Comparison of ENCODE assay signal across 18 mouse cellular contexts in the genomic region with DNA sequence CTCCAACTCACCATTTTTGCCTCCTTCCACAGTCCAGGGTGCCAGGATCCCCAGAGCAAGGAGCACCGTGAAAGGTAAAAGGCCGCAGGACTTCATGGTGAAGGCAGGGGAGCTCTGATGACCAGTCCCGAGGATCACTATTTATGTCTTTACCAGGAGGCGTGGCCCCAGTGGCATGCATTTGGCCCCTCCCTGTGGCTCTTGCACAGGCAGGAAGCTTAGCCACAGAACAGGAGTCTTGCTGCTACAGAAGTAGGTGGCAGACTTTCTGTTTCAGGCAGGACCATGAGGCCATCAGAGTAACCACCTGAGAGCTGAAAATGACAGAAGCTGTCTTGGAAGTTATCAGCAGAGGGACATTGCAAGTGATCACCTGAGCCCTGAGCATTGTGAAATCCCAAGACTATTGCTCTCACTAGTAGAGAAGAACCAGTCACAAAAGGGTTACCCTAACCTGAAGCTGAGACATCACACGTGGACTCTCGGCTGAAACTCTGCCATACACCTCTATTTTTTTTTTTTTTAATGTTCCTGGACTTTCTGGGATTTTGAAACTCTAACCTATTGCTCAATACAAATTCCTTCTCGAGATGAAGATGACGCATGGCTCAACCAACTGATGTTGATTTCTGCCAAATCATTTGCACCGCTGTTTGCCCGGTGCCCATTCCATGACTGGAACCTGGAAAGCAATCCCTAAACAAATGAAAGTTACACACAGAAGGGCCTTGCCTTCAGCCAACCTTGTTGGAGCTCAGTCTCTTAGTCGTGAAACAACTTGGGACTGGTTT. TPM values are rescaled to one million over a fixed set of nuclear protein-coding genes. Genes with fewer than 3 reads are reported as not detected.
DNase-seq lines count a peak whose midpoint lies in the region; ATAC-seq and TF ChIP-seq lines count a peak whose summit lies in the region.
"Had no signal": no experiment of that assay in that cellular context is flagged by ENCODE, and none has a peak within 500 bp of the region (broad histone marks: within the 10 kb centered on the region; RNA-seq: fewer than 3 reads in every experiment).

No protein-coding gene starts in this region.

- H3K27ac ChIP-seq in bone marrow, adult 2 months (ENCODE audit: control insufficient read depth, insufficient read depth, low read depth, low read length, poor library complexity) = peak overlapping the region; percentile 54; the same call in 1 of the 2 replicates
- H3K27ac ChIP-seq in limb, embryonic 10.5 days = no peak overlapping the region
- H3K27ac ChIP-seq: heart, adult 2 months; left cerebral cortex, adult 2 months; liver, embryonic 13.5 days; midbrain, embryonic 13.5 days; stomach, embryonic 15.5 days had no signal

- H3K36me3 ChIP-seq in limb, embryonic 10.5 days = no peaks in the 10 kb centered on the region
- H3K36me3 ChIP-seq: liver, embryonic 13.5 days; midbrain, embryonic 13.5 days; stomach, embryonic 15.5 days had no signal

- H3K9me3 ChIP-seq in limb, embryonic 10.5 days (replicated peaks) = no peaks in the 10 kb centered on the region
- H3K9me3 ChIP-seq: liver, embryonic 13.5 days; midbrain, embryonic 13.5 days; stomach, embryonic 15.5 days had no signal

- peak overlapping the region; percentile 73 for H3K4me3 ChIP-seq in bone marrow, adult 2 months (replicated peaks; ENCODE audit: control insufficient read depth, low read depth, low read length)
- no peak overlapping the region for H3K4me3 ChIP-seq in limb, embryonic 10.5 days
- H3K4me3 ChIP-seq: heart, adult 2 months; left cerebral cortex, adult 2 months; liver, embryonic 13.5 days; midbrain, embryonic 13.5 days; stomach, embryonic 15.5 days had no signal

- TF ChIP-seq CTCF in bone marrow, adult 2 months (IDR thresholded peaks at IDR 0.05; ENCODE audit: control insufficient read depth, insufficient read depth, low read length) = no peak

- peak; percentile 86 for ATAC-seq in megakaryocyte, adult 5-6 weeks (ENCODE audit: poor library complexity, severe bottlenecking)
- no peak for ATAC-seq in activated CD4-positive, CD25-positive, alpha-beta regulatory T cell, adult 4 months
- ATAC-seq: midbrain, embryonic 13.5 days had no signal

- WGBS in bone marrow, adult 2 months = 31% methylated on average over 11 of the region's 11 CpGs
- 81% methylated on average over 11 of the region's 11 CpGs for WGBS in limb, embryonic 10.5 days

- DNase-seq in adrenal gland, adult 2 months = peak; percentile 50
- no peak for DNase-seq in adrenal gland, adult 18-20 months (ENCODE audit: low spot score in 2 of 2)
- peak; percentile 76 for DNase-seq in 3134 (ENCODE audit: extremely low read depth, insufficient read length, low spot score)
- DNase-seq in limb, embryonic 10.5 days (ENCODE audit: low spot score) = no peak
- DNase-seq in urinary bladder, postnatal 36 days (ENCODE audit: low spot score in 2 of 2) = no peak
- DNase-seq: heart, adult 2 months; heart, postnatal 4 days; kidney, adult 11 months; liver, embryonic 13.5 days; right cerebral cortex, postnatal 25 days had no signal

- TF ChIP-seq POLR2A in bone marrow, adult 2 months (IDR thresholded peaks at IDR 0.05; ENCODE audit: borderline replicate concordance, control insufficient read depth, low read depth, low read length) = no peak

- peaks cover 9% of the 10 kb centered on the region for H3K4me1 ChIP-seq in bone marrow, adult 2 months (ENCODE audit: control insufficient read depth, insufficient read depth, low read length)
- H3K4me1 ChIP-seq in limb, embryonic 10.5 days = no peaks in the 10 kb centered on the region
- H3K4me1 ChIP-seq: liver, embryonic 13.5 days; stomach, embryonic 15.5 days had no signal

- H3K27me3 ChIP-seq in limb, embryonic 10.5 days (ENCODE audit: low read depth, poor library complexity, severe bottlenecking) = peaks cover 17% of the 10 kb centered on the region
- H3K27me3 ChIP-seq: liver, embryonic 13.5 days; midbrain, embryonic 13.5 days; stomach, embryonic 15.5 days had no signal

RNA-seq across cellular contexts. Expression of gene Svs5, which starts 23.8 kb away (rescaled TPM):
- 1 to 10 TPM; 1.5 to 1.7 TPM for total RNA-seq in adrenal gland, adult 2 months (2021)
- polyA plus RNA-seq in adrenal gland, adult 2 months (2012; rRNA removed) = not detected in 2 replicates
- total RNA-seq in adrenal gland, adult 18-20 months (2021) = 1 to 10 TPM; 1.6 to 3.7 TPM
- polyA plus RNA-seq in bone marrow, adult 2 months (2011; ENCODE audit: insufficient read depth, insufficient read length, low replicate concordance, missing spikeins) = not detected in 2 replicates
- not detected in 2 replicates for total RNA-seq in megakaryocyte, adult 5-6 weeks (2015)
- not detected in 2 replicates for total RNA-seq in megakaryocyte, adult 5-6 weeks (2017)
- polyA plus RNA-seq in activated CD4-positive, CD25-positive, alpha-beta regulatory T cell, adult 4 months (2017; shearing (Covaris generic)) = not detected
- not detected in 2 replicates for polyA plus RNA-seq in limb, embryonic 10.5 days (2016; fragmentation: Nextera tagmentation; extraction: Ambion mirVana)
- total RNA-seq: heart, adult 2 months; heart, postnatal 4 days; left cerebral cortex, adult 2 months had no signal
- polyA plus RNA-seq: frontal cortex, adult 2 months; heart, adult 2 months; large intestine, adult 2 months; liver, embryonic 13.5 days; midbrain, embryonic 13.5 days; stomach, embryonic 15.5 days had no signal

RNA-seq across cellular contexts. Expression of gene Slpi, which starts 32.5 kb away (rescaled TPM):
- 10 to 100 TPM; 19.3 to 36.0 TPM for total RNA-seq in adrenal gland, adult 2 months (2021)
- 5.7 and 8.5 TPM in 2 replicates for polyA plus RNA-seq in adrenal gland, adult 2 months (2012; rRNA removed)
- 10 to 100 TPM; 21.8 to 45.7 TPM for total RNA-seq in adrenal gland, adult 18-20 months (2021)
- 48.8 and 108 TPM in 2 replicates for polyA plus RNA-seq in bone marrow, adult 2 months (2011; ENCODE audit: insufficient read depth, insufficient read length, low replicate concordance, missing spikeins)
- total RNA-seq in megakaryocyte, adult 5-6 weeks (2015) = 454 and 463 TPM in 2 replicates
- 81.4 and 109 TPM in 2 replicates for total RNA-seq in megakaryocyte, adult 5-6 weeks (2017)
- polyA plus RNA-seq in activated CD4-positive, CD25-positive, alpha-beta regulatory T cell, adult 4 months (2017; shearing (Covaris generic)) = 1 to 10 TPM; 3.4 to 4.2 TPM
- polyA plus RNA-seq in limb, embryonic 10.5 days (2016; fragmentation: Nextera tagmentation; extraction: Ambion mirVana) = 0.46 TPM in 1 of 2 replicates, not detected in the other
- total RNA-seq: left cerebral cortex, adult 2 months had no signal

RNA-seq across cellular contexts. Expression of gene Svs6, which starts 39.8 kb away (rescaled TPM):
- total RNA-seq in adrenal gland, adult 2 months (2021) = not detected
- polyA plus RNA-seq in adrenal gland, adult 2 months (2012; rRNA removed) = not detected in 2 replicates
- not detected for total RNA-seq in adrenal gland, adult 18-20 months (2021)
- not detected in 2 replicates for polyA plus RNA-seq in bone marrow, adult 2 months (2011; ENCODE audit: insufficient read depth, insufficient read length, low replicate concordance, missing spikeins)
- total RNA-seq in megakaryocyte, adult 5-6 weeks (2015) = not detected in 2 replicates
- total RNA-seq in megakaryocyte, adult 5-6 weeks (2017) = not detected in 2 replicates
- polyA plus RNA-seq in activated CD4-positive, CD25-positive, alpha-beta regulatory T cell, adult 4 months (2017; shearing (Covaris generic)) = not detected
- not detected in 2 replicates for polyA plus RNA-seq in limb, embryonic 10.5 days (2016; fragmentation: Nextera tagmentation; extraction: Ambion mirVana)
- total RNA-seq: heart, adult 2 months; heart, postnatal 4 days; left cerebral cortex, adult 2 months had no signal
- polyA plus RNA-seq: frontal cortex, adult 2 months; heart, adult 2 months; large intestine, adult 2 months; liver, embryonic 13.5 days; midbrain, embryonic 13.5 days; stomach, embryonic 15.5 days had no signal

RNA-seq across cellular contexts. Expression of gene Rbpjl, which starts 46.6 kb away (rescaled TPM):
- not detected for total RNA-seq in adrenal gland, adult 2 months (2021)
- not detected in 2 replicates for polyA plus RNA-seq in adrenal gland, adult 2 months (2012; rRNA removed)
- not detected for total RNA-seq in adrenal gland, adult 18-20 months (2021)
- not detected in 2 replicates for polyA plus RNA-seq in bone marrow, adult 2 months (2011; ENCODE audit: insufficient read depth, insufficient read length, low replicate concordance, missing spikeins)
- total RNA-seq in megakaryocyte, adult 5-6 weeks (2015) = not detected in 2 replicates
- not detected in 2 replicates for total RNA-seq in megakaryocyte, adult 5-6 weeks (2017)
- not detected for polyA plus RNA-seq in activated CD4-positive, CD25-positive, alpha-beta regulatory T cell, adult 4 months (2017; shearing (Covaris generic))
- polyA plus RNA-seq in limb, embryonic 10.5 days (2016; fragmentation: Nextera tagmentation; extraction: Ambion mirVana) = 0.03 TPM in 1 of 2 replicates, not detected in the other
- total RNA-seq: heart, adult 2 months; heart, postnatal 4 days had no signal
- polyA plus RNA-seq: large intestine, adult 2 months; midbrain, embryonic 13.5 days had no signal

RNA-seq across cellular contexts. Expression of gene Matn4, which starts 48.6 kb away (rescaled TPM):
- total RNA-seq in adrenal gland, adult 2 months (2021) = 1 to 10 TPM in 1 of 2 experiments, under 1 TPM in 1; 0.17 to 1.8 TPM
- 1.0 TPM in 2 replicates for polyA plus RNA-seq in adrenal gland, adult 2 months (2012; rRNA removed)
- total RNA-seq in adrenal gland, adult 18-20 months (2021) = 1 to 10 TPM in 1 of 2 experiments, under 1 TPM in 1; 0.76 to 1.7 TPM
- polyA plus RNA-seq in bone marrow, adult 2 months (2011; ENCODE audit: insufficient read depth, insufficient read length, low replicate concordance, missing spikeins) = 0.86 and 1.2 TPM in 2 replicates
- total RNA-seq in megakaryocyte, adult 5-6 weeks (2015) = not detected in 2 replicates
- total RNA-seq in megakaryocyte, adult 5-6 weeks (2017) = not detected in 2 replicates
- under 1 TPM in 1 of 2 experiments, not detected in 1; 0.32 TPM for polyA plus RNA-seq in activated CD4-positive, CD25-positive, alpha-beta regulatory T cell, adult 4 months (2017; shearing (Covaris generic))
- 0.15 and 3.0 TPM in 2 replicates for polyA plus RNA-seq in limb, embryonic 10.5 days (2016; fragmentation: Nextera tagmentation; extraction: Ambion mirVana)

Comparison
In these comparisons a context has a peak if more than half of its experiments do, and no peak if none do; other contexts are left out.
1. DNase-seq: peak in adrenal gland, adult 2 months (single experiment) and 3134 (single experiment); none in adrenal gland, adult 18-20 months (0 of 2), limb, embryonic 10.5 days (single experiment) and urinary bladder, postnatal 36 days (0 of 2).